Mouse (Mus musculus) bone marrow macrophage, adult 2 months (primary cell): Measurements from ENCODE around the gene Ak1. TPM values are rescaled to one million over a fixed set of nuclear protein-coding genes. Genes with fewer than 3 reads are reported as not detected.

Experiments used
- H3K27ac ChIP-seq: 2 replicates; pipeline ENCODE4 v1.5.1; 2012; ENCODE audit warnings: low read depth, low read length; ENCODE audit not compliant: insufficient read depth
- H3K4me1 ChIP-seq: 2 replicates; pipeline ENCODE4 v1.6.1; 2012; ENCODE audit warnings: low read length; ENCODE audit not compliant: control insufficient read depth, insufficient read depth
- H3K4me3 ChIP-seq: 2 replicates; pipeline ENCODE4 v1.5.1; 2012; ENCODE audit warnings: mild to moderate bottlenecking, low read length, moderate library complexity; ENCODE audit not compliant: insufficient read depth
- CTCF ChIP-seq: IDR thresholded peaks from 2 replicates; pipeline ENCODE4 v1.5.1; 2012; ENCODE audit warnings: low read depth, mild to moderate bottlenecking, low read length, moderate library complexity
- POLR2A ChIP-seq: IDR thresholded peaks from 2 replicates; pipeline ENCODE4 v1.6.1; 2012; ENCODE audit warnings: mild to moderate bottlenecking, low read depth, low read length, borderline replicate concordance
- polyA plus RNA-seq: library from polyadenylated mRNA; stranded (reverse); fragments of >200 nt; gene quantifications from 2 replicates; pipeline ENCODE4 v1.2.4, GENCODE M21; 2012; ENCODE audit not compliant: missing spikeins, insufficient read depth, insufficient read length

Ak1 gene
- polyA plus RNA-seq, 1 experiment, result 4.1 TPM

DNA sequence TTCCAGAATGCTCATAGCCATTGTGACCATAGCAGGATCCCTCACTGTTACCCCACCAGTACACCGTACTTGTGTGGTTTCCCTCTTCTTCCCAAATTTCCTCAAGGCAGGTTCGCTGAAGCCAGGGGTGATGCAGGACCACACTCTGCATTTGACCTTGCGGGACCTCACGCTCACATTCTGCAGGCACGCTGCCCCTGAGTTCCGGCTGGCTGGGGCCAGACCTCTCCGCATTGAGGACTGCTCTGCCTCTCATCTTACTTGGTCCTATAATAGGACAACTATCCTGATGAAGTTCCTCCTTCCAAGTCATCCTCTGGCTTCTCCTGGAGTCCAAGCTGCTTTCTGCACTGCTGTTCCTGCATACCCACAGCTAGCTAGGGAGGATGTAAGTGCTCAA is 15.1 kb downstream of the Ak1 start:
- TF ChIP-seq POLR2A (no peak), CTCF (no peak)
- Histone ChIP-seq H3K27ac (no peak overlapping the region), H3K4me3 (no peak overlapping the region), H3K4me1 (peaks cover 7% of the 10 kb centered on the region)

DNA sequence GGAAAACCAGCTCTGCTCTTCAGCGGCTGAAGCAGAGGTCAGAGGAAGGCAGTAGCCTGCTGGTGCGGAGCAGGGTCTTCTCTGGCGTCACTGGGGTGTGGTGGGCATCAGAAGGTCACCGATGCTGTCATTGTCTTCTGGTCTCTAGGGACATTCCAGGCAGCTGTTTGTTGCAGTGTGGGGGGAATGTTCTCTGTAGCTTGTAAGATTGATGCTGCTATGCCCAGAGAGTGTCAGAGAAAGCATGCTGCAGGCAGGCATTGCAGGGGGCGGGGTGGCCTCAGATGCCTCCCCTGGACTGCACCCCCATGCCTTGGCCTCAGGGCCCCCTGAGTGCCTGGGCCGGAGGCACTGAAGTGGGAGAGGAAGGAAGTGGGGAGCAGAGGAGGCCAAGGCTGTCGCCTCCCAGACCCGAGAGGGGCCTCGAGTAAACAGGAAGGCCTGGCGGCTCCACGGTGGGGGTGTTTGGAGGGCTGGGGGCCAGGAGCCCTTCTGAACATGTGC is 16.3 kb downstream of the Ak1 start:
- Histone ChIP-seq H3K4me3 (no peak overlapping the region), H3K4me1 (peaks cover 7% of the 10 kb centered on the region), H3K27ac (no peak overlapping the region)
- TF ChIP-seq CTCF (no peak), POLR2A (no peak)

DNA sequence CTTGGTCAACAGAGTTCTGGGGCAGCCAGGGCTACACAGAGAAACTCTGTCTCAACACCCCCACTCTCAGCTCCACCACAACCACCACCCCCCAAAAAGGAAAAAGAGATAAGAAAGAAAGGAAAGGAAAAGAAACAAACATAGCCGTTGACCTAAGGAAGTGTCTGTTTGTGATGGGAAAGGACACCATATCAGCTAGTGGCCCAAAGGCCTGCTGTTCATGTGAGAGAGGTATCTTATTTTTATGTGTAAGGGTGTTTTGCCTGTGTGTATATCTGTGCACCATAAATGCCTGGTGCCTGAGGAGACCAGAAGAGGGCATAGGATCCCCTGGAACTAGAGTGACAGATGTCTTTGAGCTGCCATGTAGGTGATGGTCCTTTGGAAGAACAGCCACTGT is 18.1 kb downstream of the Ak1 start:
- H3K4me3 ChIP-seq, result no peak overlapping the region
- H3K4me1 ChIP-seq, result peaks cover 7% of the 10 kb centered on the region
- no peak overlapping the region for H3K27ac ChIP-seq
- no peak for TF ChIP-seq CTCF
- no peak for TF ChIP-seq POLR2A

DNA sequence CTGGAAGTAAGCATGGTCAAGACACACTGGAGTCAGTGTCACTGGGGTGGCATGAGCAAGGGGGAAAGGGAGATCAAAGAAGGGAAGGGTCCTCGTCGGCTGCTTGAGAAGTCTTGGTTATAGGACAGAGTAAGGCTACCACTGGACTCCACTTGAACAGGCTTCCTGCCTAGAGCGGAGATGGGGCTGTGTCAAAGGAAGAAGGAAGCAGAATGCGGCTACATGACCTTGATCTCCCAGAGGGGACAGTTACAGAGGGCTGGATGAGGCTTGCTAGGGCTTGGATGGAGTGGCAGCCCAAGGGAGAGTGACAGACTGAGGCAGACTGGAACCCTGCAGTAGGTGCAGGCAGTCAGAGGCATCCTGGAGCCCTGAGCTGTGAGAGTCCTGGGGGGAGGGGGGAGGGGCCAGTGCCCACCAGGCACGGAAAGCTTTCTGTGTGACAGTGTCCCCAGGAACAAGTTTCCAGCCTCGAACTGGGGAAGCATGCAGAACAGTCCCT is 19.0 kb downstream of the Ak1 start:
- peaks cover 7% of the 10 kb centered on the region for H3K4me1 ChIP-seq
- H3K4me3 ChIP-seq, result no peak overlapping the region
- TF ChIP-seq CTCF, result no peak
- TF ChIP-seq POLR2A, result no peak
- H3K27ac ChIP-seq, result no peak overlapping the region

DNA sequence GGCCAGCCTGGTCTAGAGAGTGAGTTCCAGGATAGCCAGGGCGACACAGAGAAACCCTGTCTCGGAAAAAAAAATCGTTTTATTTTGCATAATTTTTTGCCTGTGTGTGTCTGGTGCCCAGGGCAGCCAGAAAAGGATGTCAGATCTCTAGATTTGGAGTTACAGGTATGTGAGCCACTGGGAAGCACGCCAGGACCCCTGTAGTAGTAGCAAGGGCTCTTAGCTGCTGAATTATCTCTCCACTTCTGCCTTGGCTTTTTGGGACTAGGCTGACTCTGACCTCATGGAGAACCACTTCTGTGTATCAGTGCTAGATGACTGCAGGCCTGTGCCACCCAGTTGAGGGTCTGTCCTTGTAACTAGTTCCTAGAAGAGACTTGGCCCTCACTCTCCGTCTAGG is 20.3 kb downstream of the Ak1 start:
- Histone ChIP-seq H3K27ac (no peak overlapping the region), H3K4me1 (peaks cover 11% of the 10 kb centered on the region), H3K4me3 (no peak overlapping the region)
- no peak for TF ChIP-seq POLR2A
- TF ChIP-seq CTCF, result no peak

DNA sequence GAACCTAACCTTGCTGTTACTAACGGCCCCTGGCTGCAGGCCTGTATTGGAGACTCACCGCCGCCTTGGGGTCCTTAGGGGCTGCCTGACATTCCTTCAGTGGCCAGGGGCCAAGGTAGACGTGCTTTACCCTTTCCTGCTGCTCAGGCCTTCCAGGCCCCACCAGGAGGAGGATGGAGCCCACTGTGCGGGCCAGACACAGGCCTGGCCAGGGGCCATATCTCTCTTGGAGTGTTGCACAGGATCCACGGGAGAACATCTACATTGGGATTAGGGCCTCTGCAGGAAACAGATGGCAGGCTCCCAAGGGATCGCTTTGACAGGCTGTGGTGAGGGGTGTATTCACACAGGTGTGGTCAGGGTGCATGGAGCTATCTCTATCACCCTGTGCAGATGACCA is 21.3 kb downstream of the Ak1 start:
- Histone ChIP-seq H3K4me3 (no peak overlapping the region), H3K4me1 (peaks cover 16% of the 10 kb centered on the region), H3K27ac (no peak overlapping the region)
- TF ChIP-seq POLR2A (no peak), CTCF (no peak)

DNA sequence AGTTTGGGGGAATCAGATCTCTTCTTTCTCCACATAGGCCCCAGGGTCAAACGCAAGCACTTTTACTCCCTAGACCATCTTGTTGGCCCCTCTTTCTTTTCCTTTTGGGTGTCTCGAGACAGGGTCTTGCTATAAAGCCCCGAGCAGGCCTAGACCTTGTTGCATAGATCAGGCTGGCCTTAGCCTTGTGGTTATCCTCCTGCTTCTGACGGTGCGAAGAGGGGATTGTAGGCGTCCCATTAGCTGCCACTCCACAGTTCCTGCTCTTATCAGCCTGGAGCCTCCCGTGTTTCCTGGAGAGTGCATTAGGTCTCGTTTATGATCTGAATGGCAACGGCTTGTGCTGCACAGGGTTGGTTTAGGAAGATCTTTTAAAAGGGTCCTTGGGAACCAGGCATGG is 22.5 kb downstream of the Ak1 start:
- H3K27ac ChIP-seq, result no peak overlapping the region
- TF ChIP-seq POLR2A (no peak), CTCF (no peak)
- H3K4me1 ChIP-seq, result peaks cover 12% of the 10 kb centered on the region
- H3K4me3 ChIP-seq, result no peak overlapping the region

DNA sequence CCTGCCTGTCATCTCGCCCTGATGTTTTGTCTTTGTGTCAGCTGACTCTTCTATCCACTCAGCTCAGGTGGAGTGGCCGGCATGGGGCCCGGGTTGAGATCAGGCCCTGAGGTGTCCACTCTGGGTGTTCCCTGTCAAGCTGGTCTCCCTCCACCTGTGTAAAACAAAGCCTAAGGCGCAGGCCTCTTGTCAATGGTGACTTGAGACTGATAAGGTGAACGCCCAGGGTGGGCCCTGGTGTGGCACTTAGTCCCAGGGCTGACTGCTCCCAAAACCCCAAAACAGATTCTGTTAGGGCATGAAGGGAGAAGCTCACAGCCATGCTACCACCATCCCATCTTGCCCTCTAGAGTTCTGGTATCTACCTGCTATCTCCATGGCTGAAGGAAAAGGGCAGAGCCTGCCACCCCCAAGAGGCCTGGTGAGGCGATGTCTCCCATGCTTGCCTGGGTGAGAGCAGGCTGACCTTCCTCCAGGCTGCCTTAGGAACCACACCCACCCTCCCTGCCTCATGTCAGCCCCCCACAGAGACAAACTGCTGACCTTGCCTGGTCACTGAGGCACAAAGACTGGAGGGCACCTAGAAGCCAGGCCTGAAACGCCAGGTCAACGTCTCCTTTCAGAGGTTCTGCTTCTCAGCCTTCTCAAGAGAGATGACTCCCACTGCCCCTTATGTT is 23.4 kb downstream of the Ak1 start:
- Histone ChIP-seq H3K4me1 (peaks cover 12% of the 10 kb centered on the region), H3K4me3 (no peak overlapping the region), H3K27ac (no peak overlapping the region)
- TF ChIP-seq CTCF (no peak), POLR2A (no peak)

DNA sequence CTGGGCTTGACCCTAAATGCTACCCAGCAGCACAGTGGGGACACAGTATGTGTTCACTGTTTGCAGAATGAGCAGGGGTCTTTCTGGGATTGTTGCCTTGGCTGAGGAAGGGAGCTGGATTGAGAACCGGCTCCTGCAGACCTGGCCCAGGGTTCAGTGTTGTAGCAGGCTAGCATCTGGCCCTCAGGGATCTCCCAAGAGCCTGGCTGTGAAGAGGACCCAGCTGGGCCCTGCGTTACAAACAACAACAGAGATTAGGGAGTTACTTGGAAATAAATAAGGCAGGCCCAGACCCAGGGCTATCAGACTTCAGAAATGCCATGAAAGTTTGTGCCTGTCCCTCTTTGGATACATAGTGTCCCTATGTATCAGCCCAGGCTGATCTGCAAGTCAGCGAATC is 24.1 kb downstream of the Ak1 start:
- Histone ChIP-seq H3K4me3 (no peak overlapping the region), H3K4me1 (peaks cover 12% of the 10 kb centered on the region), H3K27ac (no peak overlapping the region)
- no peak for TF ChIP-seq POLR2A
- no peak for TF ChIP-seq CTCF

DNA sequence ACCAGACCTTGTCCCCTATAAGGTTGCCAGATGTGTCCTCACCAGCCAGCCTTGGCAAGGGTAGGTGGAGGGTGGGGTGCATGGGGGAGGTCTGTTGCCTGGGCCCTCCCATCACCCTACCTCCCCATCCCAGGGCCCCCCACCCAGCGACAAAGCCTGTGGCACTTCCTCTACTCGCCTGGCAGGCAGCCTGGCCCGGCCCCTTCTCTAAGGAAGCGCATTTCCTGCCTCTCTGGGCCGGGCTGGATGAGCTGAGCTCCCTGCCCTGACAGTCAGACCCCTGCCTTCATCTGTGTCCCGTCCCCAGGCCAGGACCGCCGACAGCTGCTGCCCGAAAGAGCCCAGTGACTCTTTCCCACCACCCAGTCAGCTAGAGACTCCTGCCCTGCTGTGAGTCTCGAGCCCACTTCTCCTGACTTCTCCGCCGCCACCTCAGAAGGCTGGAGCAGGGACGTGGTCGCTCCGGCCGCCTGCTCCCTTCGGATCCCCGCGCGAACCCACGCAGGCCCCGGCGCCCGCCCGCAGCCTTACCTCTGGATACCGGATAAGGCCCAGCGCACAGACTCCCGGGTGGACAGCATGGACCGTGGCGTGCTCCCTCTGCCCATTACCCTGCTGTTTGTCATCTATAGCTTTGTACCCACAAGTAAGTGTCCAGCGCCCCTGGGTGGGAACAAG is 25.0 kb downstream of the Ak1 start, which contains the start of gene Eng:
Gene Eng (plus strand): TSS at position 217 of the 678 bp plus-strand sequence.
- H3K4me1 ChIP-seq, result peaks cover 12% of the 10 kb centered on the region
- TF ChIP-seq CTCF (no peak), POLR2A (no peak)
- H3K27ac ChIP-seq, result peak within 1 kb of the TSS; percentile 59
- peak within 1 kb of the TSS; percentile 68 for H3K4me3 ChIP-seq
